Mouse (Mus musculus) kidney, postnatal 0 days (tissue): ENCODE results near the gene Ryr2. TPM values are rescaled to one million over a fixed set of nuclear protein-coding genes. Genes with fewer than 3 reads are reported as not detected.

Source experiments
- ATAC-seq: fragments of 200-750 bp; cut with Nextera tagmentation; replicated peaks from 2 replicates; pipeline ENCODE4 v1.8.0; 2017; ENCODE audit warnings: low read depth, moderate number of reproducible peaks, moderate TSS enrichment, moderate library complexity; ENCODE audit not compliant: low FRiP score
- DNase-seq: peaks from one replicate; pipeline ENCODE4 v3.0.0-alpha.2; 2016; ENCODE audit warnings: low spot score
- H3K27ac ChIP-seq: fragments of 300-500 bp; sonication (generic); 2 replicates; pipeline ENCODE4 v1.5.1; 2014; ENCODE audit warnings: mild to moderate bottlenecking
- H3K27me3 ChIP-seq: fragments of 300-500 bp; sonication (generic); 2 replicates; pipeline ENCODE4 v1.6.1; 2014; ENCODE audit warnings: low read length, mixed read lengths; ENCODE audit not compliant: insufficient read depth
- H3K36me3 ChIP-seq: fragments of 300-500 bp; sonication (generic); 2 replicates; pipeline ENCODE4 v1.6.1; 2014; ENCODE audit warnings: low read length, mixed read lengths; ENCODE audit not compliant: insufficient read depth
- H3K4me1 ChIP-seq: fragments of 300-500 bp; sonication (generic); replicated peaks from 2 replicates; pipeline ENCODE4 v1.6.1; 2014; ENCODE audit warnings: antibody characterized with exemption, low read length, mixed read lengths; ENCODE audit not compliant: insufficient read depth
- H3K4me2 ChIP-seq: fragments of 300-500 bp; sonication (generic); 2 replicates; pipeline ENCODE4 v1.6.1; 2014; ENCODE audit warnings: mild to moderate bottlenecking, low read length, moderate library complexity, mixed read lengths
- H3K4me3 ChIP-seq: fragments of 300-500 bp; sonication (generic); replicated peaks from 2 replicates; pipeline ENCODE4 v1.5.1; 2014; ENCODE audit warnings: low read depth, low read length
- H3K9ac ChIP-seq: fragments of 300-500 bp; sonication (generic); 2 replicates; pipeline ENCODE4 v1.6.1; 2014; ENCODE audit warnings: low read depth, low read length
- H3K9me3 ChIP-seq: fragments of 300-500 bp; sonication (generic); replicated peaks from 2 replicates; pipeline ENCODE4 v1.6.1; 2016; ENCODE audit warnings: low read length, inconsistent platforms, mixed read lengths
- CTCF ChIP-seq: IDR thresholded peaks from 2 replicates; pipeline ENCODE4 v1.5.1; 2016; ENCODE audit warnings: antibody characterized with exemption, low read depth, mild to moderate bottlenecking, moderate library complexity
- WGBS: fragments of 180-500 bp; shearing (Covaris S2); extraction: QIAGEN DNeasy Blood & Tissue Kit; methylation state at CpG from one replicate; pipeline ENCODE4 v1.1.7; 2014; 5-methylcytosine and 5-hydroxymethylcytosine counted together
- polyA plus RNA-seq: library from polyadenylated mRNA; unstranded; fragments of >200 nt; fragmentation: Nextera tagmentation; extraction: Ambion mirVana; gene quantifications from 2 replicates; pipeline ENCODE4 v1.2.1, GENCODE M21; 2015

The Ryr2 gene
- polyA plus RNA-seq, 1 experiment from 2014 or later: 0.09 TPM

- no peak overlapping the region for H3K27ac ChIP-seq
- no peak overlapping the region for H3K4me2 ChIP-seq
- H3K4me3 ChIP-seq: no peak overlapping the region
- no peaks in the 10 kb centered on the region for H3K36me3 ChIP-seq
- H3K9me3 ChIP-seq: no peaks in the 10 kb centered on the region
- WGBS: 84% methylated on average over 7 of the region's 7 CpGs
- H3K27me3 ChIP-seq: no peaks in the 10 kb centered on the region
- DNase-seq (no peak), ATAC-seq (no peak)
- H3K4me1 ChIP-seq: no peaks in the 10 kb centered on the region
- no peak for TF ChIP-seq CTCF
- H3K9ac ChIP-seq: no peak overlapping the region
These were observed 574.5 kb downstream of the Ryr2 start for GRCm38 (mm10) chr13:11532014-11532890.

- Histone ChIP-seq H3K9me3 (no peaks in the 10 kb centered on the region), H3K4me3 (no peak overlapping the region), H3K27ac (no peak overlapping the region), H3K27me3 (no peaks in the 10 kb centered on the region), H3K36me3 (no peaks in the 10 kb centered on the region), H3K4me1 (no peaks in the 10 kb centered on the region), H3K9ac (no peak overlapping the region), H3K4me2 (no peak overlapping the region)
- WGBS: 88% methylated on average over 4 of the region's 4 CpGs
- ATAC-seq: no peak
- no peak for DNase-seq
- no peak for TF ChIP-seq CTCF
These were observed 583.1 kb downstream of the Ryr2 start for GRCm38 (mm10) chr13:11523612-11524011.

GRCm38 (mm10) chr13:11520765-11521164 lies 586.0 kb downstream of the Ryr2 start:
- no peak for ATAC-seq
- Histone ChIP-seq H3K27me3 (no peaks in the 10 kb centered on the region), H3K9me3 (no peaks in the 10 kb centered on the region), H3K4me2 (no peak overlapping the region), H3K36me3 (no peaks in the 10 kb centered on the region), H3K9ac (no peak overlapping the region), H3K27ac (no peak overlapping the region), H3K4me3 (no peak overlapping the region), H3K4me1 (no peaks in the 10 kb centered on the region)
- WGBS: 82% methylated on average over 2 of the region's 2 CpGs
- no peak for DNase-seq
- no peak for TF ChIP-seq CTCF

- Histone ChIP-seq H3K27me3 (no peaks in the 10 kb centered on the region), H3K4me1 (no peaks in the 10 kb centered on the region), H3K36me3 (no peaks in the 10 kb centered on the region), H3K4me3 (no peak overlapping the region), H3K9ac (no peak overlapping the region), H3K9me3 (no peaks in the 10 kb centered on the region), H3K27ac (no peak overlapping the region), H3K4me2 (no peak overlapping the region)
- no peak for ATAC-seq
- no peak for TF ChIP-seq CTCF
- WGBS: 65% methylated on average over 2 of the region's 2 CpGs
- DNase-seq: no peak
These were observed 595.1 kb downstream of the Ryr2 start for GRCm38 (mm10) chr13:11511540-11512177.

Other genes with a start within 250 kb of the Ryr2 start
- 8.7 and 9.2 TPM in 2 replicates for gene Mtr, start 151.2 kb upstream of the Ryr2 start, polyA plus RNA-seq
- gene Actn2, start 233.8 kb upstream of the Ryr2 start, polyA plus RNA-seq: 3.1 and 3.5 TPM in 2 replicates